Mouse (Mus musculus): Measurements from ENCODE around the gene Dhrs11. TPM values are rescaled to one million over a fixed set of nuclear protein-coding genes. Genes with fewer than 3 reads are reported as not detected.

The Dhrs11 gene
- polyA plus RNA-seq, 1 experiment from 2014 or later, result 5.8 TPM

DNA sequence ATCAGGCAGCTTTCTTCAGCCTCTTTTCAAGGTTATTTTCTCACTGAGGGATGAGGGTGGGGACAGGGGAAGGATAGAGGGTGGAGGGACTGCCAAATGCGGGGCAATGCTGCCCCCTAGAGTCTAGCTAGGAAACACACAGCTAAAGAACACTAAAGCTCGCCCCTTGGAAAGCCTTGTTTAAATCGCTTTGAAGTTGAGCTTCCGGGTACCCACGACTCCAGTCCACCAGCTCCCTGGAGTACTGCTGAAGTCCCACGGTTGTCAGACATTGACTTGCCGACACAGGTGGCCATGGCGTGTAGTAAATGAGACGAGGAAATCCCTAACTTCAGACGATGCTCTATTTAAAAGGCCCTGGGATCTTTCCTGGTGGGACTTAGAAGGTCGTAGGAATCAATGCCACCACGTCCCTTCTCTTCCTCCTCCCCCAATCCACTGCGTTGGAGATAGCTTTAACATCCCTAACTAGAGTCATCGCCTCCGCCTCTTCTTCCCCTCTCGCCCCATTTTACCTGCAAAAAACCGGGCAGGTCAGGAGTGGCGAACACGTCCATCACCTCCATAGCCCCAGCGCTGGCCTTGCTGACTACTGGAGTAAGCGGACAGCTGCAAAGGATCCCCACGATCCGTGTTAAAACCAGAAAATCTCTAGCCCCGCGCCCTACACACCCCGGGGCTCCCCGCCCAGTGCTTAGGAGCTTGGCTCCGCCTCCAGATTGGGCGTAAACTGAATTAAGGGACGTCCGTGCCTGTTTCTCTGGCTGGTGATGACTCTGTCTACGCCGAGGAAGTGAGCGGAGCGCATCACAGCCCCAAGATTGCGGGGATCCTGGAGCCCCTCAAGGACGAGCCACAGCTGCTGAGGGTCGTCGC lies 10.5 kb downstream of the Dhrs11 start:
- under 1% methylated on average over 39 of the region's 39 CpGs for WGBS
- no peaks in the 10 kb centered on the region for H3K27me3 ChIP-seq (ENCODE audit: control insufficient read depth, insufficient read depth, low read length)
- H3K27ac ChIP-seq (replicated peaks; ENCODE audit: low read depth, low read length), result 0 out of 2 replicates have a peak overlapping the region, but pooled peaks have one; percentile 45
- H3K4me1 ChIP-seq (ENCODE audit: control insufficient read depth, insufficient read depth, low read length), result peaks cover 3% of the 10 kb centered on the region; the same call in 1 of the 2 replicates
- H3K4me2 ChIP-seq (ENCODE audit: low read length), result peak overlapping the region; percentile 97
- DNase-seq (peak; percentile 88), ATAC-seq (ENCODE audit: low FRiP score, low TSS enrichment) (peak; percentile 47)
- peak overlapping the region; percentile 61 for H3K4me3 ChIP-seq (replicated peaks; ENCODE audit: low read depth, low read length)
- H3K36me3 ChIP-seq (ENCODE audit: control insufficient read depth, insufficient read depth, low read length), result no peaks in the 10 kb centered on the region
- peak overlapping the region; percentile 67 for H3K9ac ChIP-seq (replicated peaks; ENCODE audit: low read length)
- no peaks in the 10 kb centered on the region for H3K9me3 ChIP-seq (ENCODE audit: control insufficient read depth, low read length)

- H3K36me3 ChIP-seq (ENCODE audit: control insufficient read depth, insufficient read depth, low read length), result no peaks in the 10 kb centered on the region
- no peak overlapping the region for H3K4me3 ChIP-seq (replicated peaks; ENCODE audit: low read depth, low read length)
- no peak overlapping the region for H3K27ac ChIP-seq (replicated peaks; ENCODE audit: low read depth, low read length)
- H3K9me3 ChIP-seq (ENCODE audit: control insufficient read depth, low read length), result no peaks in the 10 kb centered on the region
- H3K4me1 ChIP-seq (ENCODE audit: control insufficient read depth, insufficient read depth, low read length), result peaks cover 3% of the 10 kb centered on the region; the same call in 1 of the 2 replicates
- no peaks in the 10 kb centered on the region for H3K27me3 ChIP-seq (ENCODE audit: control insufficient read depth, insufficient read depth, low read length)
- H3K4me2 ChIP-seq (ENCODE audit: low read length), result no peak overlapping the region
- 82% methylated on average over 6 of the region's 6 CpGs for WGBS
- no peak overlapping the region for H3K9ac ChIP-seq (replicated peaks; ENCODE audit: low read length)
- DNase-seq, result no peak
- ATAC-seq (ENCODE audit: low FRiP score, low TSS enrichment), result no peak
Measured at GRCm38 (mm10) chr11:84817362-84817761, 11.4 kb downstream of the Dhrs11 start.

DNA sequence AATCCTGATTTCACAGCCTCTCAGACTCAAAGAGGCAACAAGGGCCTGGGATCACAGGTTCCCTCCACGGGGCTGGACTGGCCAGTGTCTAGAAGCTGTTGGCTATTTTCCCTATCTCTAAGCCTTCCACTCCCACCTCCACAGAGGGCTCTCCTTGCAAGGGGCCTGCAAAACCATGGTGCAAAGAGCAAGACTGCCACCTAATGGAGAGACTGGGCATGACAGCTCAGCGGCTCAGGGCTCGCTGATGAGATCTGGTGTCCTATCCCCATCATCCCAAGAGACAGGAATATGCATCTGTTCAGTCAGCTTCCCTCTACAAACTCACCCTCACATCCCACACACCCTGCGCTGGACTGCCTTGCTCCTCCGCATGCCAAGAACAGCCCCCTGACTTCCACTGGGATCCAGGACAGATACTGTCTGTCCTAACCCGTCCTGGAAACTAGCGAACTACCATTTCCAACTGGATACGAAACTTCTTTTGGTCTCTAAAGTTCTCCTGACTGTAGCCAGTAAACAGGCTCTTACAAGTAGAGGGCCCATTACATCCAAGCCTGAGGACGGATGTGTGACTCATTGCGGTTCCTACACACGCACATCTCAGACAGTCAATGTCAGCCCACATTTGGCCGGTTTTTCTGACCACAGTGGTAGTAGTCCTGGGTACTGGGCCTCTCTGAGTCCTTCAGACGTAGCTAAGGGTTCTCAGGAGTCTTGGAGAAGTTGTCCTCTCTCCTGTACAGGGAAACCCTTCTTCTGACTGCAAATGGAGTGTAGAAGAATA lies 14.9 kb downstream of the Dhrs11 start:
- no peak overlapping the region for H3K9ac ChIP-seq (replicated peaks; ENCODE audit: low read length)
- H3K4me3 ChIP-seq (replicated peaks; ENCODE audit: low read depth, low read length), result no peak overlapping the region
- 55% methylated on average over 13 of the region's 13 CpGs for WGBS
- 0 out of 2 replicates have a peak overlapping the region, but pooled peaks have one; percentile 15 for H3K27ac ChIP-seq (replicated peaks; ENCODE audit: low read depth, low read length)
- H3K36me3 ChIP-seq (ENCODE audit: control insufficient read depth, insufficient read depth, low read length), result no peaks in the 10 kb centered on the region
- no peaks in the 10 kb centered on the region for H3K27me3 ChIP-seq (ENCODE audit: control insufficient read depth, insufficient read depth, low read length)
- no peak overlapping the region for H3K4me2 ChIP-seq (ENCODE audit: low read length)
- no peaks in the 10 kb centered on the region for H3K9me3 ChIP-seq (ENCODE audit: control insufficient read depth, low read length)
- H3K4me1 ChIP-seq (ENCODE audit: control insufficient read depth, insufficient read depth, low read length), result peaks cover 3% of the 10 kb centered on the region; the same call in 1 of the 2 replicates
- peak; percentile 92 for DNase-seq
- peak; percentile 24; the same call in 1 of the 2 replicates for ATAC-seq (ENCODE audit: low FRiP score, low TSS enrichment)

DNA sequence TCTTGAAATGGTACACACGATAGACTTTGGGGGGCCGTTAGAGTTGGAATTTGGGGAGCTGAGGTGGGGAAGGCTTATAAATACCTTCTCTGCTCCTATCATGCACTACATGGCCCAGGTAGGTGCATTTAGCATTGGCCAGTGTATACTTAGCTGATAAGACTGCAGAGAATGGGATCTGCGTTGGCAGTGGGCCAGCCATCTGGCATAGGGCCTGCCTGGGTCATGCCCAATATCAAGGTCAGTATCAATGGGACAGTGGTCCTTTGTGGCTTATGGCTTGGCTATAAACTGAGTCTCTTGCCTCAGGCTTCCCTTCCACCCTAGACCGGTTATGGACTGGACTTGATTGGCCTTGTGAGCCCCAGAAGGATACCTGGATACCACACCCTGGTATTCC lies 24.4 kb downstream of the Dhrs11 start:
- Histone ChIP-seq H3K36me3 (ENCODE audit: control insufficient read depth, insufficient read depth, low read length) (no peaks in the 10 kb centered on the region), H3K9ac (replicated peaks; ENCODE audit: low read length) (no peak overlapping the region), H3K9me3 (ENCODE audit: control insufficient read depth, low read length) (no peaks in the 10 kb centered on the region), H3K4me2 (ENCODE audit: low read length) (no peak overlapping the region), H3K4me3 (replicated peaks; ENCODE audit: low read depth, low read length) (no peak overlapping the region), H3K4me1 (ENCODE audit: control insufficient read depth, insufficient read depth, low read length) (no peaks in the 10 kb centered on the region), H3K27ac (replicated peaks; ENCODE audit: low read depth, low read length) (no peak overlapping the region), H3K27me3 (ENCODE audit: control insufficient read depth, insufficient read depth, low read length) (no peaks in the 10 kb centered on the region)
- ATAC-seq (ENCODE audit: low FRiP score, low TSS enrichment) (no peak), DNase-seq (no peak)
- WGBS, result 96% methylated on average over 4 of the region's 4 CpGs

DNA sequence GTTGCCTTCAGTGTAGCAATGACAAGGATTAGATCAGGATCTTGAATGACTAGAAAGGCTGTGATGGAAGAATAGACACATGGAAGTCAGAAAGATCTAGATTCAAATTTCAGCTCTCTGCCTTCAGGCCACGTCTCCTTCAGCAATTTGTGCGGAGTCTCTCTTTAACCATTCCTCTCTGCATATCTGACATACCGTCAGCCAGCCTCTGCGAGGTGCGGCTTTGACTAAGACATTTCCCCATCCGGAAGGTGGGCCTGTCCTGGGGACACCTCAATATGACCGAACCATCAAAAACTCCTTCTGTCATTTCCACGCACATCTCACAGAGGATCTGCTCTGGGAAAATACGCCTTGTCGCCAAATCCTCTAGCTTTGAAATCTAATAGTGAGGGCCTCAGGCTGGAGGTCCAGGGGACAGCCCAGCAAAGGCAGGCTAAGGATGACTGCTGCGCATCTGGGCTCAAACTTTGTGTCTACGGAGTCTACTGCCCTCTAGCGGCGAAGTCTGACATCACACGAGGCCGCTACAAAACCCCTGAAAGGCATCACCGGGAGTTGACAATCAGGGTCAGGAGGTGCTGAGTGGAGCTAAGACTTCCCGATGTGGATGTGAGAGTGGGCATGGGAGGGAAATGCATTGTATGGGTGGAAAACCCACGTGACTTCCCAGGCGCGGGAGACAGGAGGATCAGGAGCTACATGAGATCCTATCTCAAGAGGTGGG lies 31.0 kb downstream of the Dhrs11 start:
- 19% methylated on average over 21 of the region's 21 CpGs for WGBS
- peaks cover 17% of the 10 kb centered on the region; the same call in 1 of the 2 replicates for H3K4me1 ChIP-seq (ENCODE audit: control insufficient read depth, insufficient read depth, low read length)
- H3K9ac ChIP-seq (replicated peaks; ENCODE audit: low read length), result no peak overlapping the region
- peak; percentile 31; the same call in 1 of the 2 replicates for ATAC-seq (ENCODE audit: low FRiP score, low TSS enrichment)
- no peaks in the 10 kb centered on the region for H3K36me3 ChIP-seq (ENCODE audit: control insufficient read depth, insufficient read depth, low read length)
- H3K9me3 ChIP-seq (ENCODE audit: control insufficient read depth, low read length), result no peaks in the 10 kb centered on the region
- H3K27ac ChIP-seq (replicated peaks; ENCODE audit: low read depth, low read length), result no peak overlapping the region
- no peak overlapping the region for H3K4me3 ChIP-seq (replicated peaks; ENCODE audit: low read depth, low read length)
- H3K27me3 ChIP-seq (ENCODE audit: control insufficient read depth, insufficient read depth, low read length), result no peaks in the 10 kb centered on the region
- DNase-seq, result peak; percentile 94
- no peak overlapping the region for H3K4me2 ChIP-seq (ENCODE audit: low read length)

DNA sequence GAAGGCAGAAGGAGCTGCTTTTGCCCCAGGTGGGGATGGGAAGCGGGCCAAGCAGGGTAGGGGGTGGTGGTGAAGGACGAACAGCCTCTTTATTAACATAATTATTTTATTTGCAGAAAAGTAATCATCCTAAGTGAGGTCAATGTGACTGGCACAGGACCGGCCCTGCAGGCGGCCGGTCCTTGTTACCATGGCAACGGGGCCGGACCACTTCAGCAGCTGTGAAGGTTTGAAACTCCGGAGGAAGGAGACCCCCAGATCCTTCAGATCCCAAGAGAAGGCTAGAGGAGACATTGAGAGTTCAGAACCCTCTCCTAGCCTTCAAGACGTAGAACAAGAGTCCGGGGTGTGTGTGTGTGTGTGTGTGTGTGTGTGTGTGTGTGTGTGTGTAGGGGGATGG lies 31.8 kb downstream of the Dhrs11 start:
- no peaks in the 10 kb centered on the region for H3K27me3 ChIP-seq (ENCODE audit: control insufficient read depth, insufficient read depth, low read length)
- no peak overlapping the region for H3K9ac ChIP-seq (replicated peaks; ENCODE audit: low read length)
- H3K9me3 ChIP-seq (ENCODE audit: control insufficient read depth, low read length), result no peaks in the 10 kb centered on the region
- no peak overlapping the region for H3K4me3 ChIP-seq (replicated peaks; ENCODE audit: low read depth, low read length)
- WGBS, result 25% methylated on average over 10 of the region's 10 CpGs
- H3K36me3 ChIP-seq (ENCODE audit: control insufficient read depth, insufficient read depth, low read length), result no peaks in the 10 kb centered on the region
- H3K4me2 ChIP-seq (ENCODE audit: low read length), result no peak overlapping the region
- H3K4me1 ChIP-seq (ENCODE audit: control insufficient read depth, insufficient read depth, low read length), result peaks cover 17% of the 10 kb centered on the region; the same call in 1 of the 2 replicates
- no peak for ATAC-seq (ENCODE audit: low FRiP score, low TSS enrichment)
- no peak overlapping the region for H3K27ac ChIP-seq (replicated peaks; ENCODE audit: low read depth, low read length)
- DNase-seq, result peak; percentile 60

DNA sequence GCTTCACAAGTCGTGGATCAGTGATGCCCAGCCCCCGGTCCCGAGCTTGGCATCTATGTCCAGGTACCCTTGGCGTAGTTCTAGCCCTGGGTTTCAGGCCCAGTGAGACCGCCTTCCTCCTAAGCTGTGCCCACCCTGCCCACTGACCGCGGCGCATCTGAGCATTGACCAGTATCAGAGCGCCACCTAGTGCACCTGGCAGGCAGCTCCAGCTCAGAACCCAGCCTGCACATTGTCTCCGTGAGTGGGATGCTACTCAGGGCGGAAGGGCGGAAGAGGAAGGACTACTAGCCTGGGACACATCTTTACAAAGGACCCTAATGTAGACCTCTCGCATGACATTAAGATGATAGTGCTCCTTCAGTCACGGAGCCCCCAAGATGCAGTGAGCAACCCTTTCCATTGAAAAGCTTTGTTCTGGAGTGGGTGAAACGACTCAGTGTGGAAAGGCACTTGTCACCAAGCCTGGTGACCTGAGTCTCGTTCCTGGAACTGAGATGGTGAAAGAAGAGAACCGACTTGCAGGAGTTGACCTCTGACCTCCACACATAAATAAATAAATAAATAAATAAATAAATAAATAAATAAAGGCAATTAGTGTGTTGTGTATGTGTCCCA lies 34.2 kb downstream of the Dhrs11 start:
- peak overlapping the region; percentile 13; the same call in 1 of the 2 replicates for H3K4me3 ChIP-seq (replicated peaks; ENCODE audit: low read depth, low read length)
- H3K9ac ChIP-seq (replicated peaks; ENCODE audit: low read length), result peak overlapping the region; percentile 38; the same call in 1 of the 2 replicates
- peak overlapping the region; percentile 47 for H3K4me2 ChIP-seq (ENCODE audit: low read length)
- ATAC-seq (ENCODE audit: low FRiP score, low TSS enrichment) (peak; percentile 85; the same call in 1 of the 2 replicates), DNase-seq (peak; percentile 94)
- H3K9me3 ChIP-seq (ENCODE audit: control insufficient read depth, low read length), result no peaks in the 10 kb centered on the region
- H3K27me3 ChIP-seq (ENCODE audit: control insufficient read depth, insufficient read depth, low read length), result no peaks in the 10 kb centered on the region
- WGBS, result 7% methylated on average over 17 of the region's 17 CpGs
- H3K27ac ChIP-seq (replicated peaks; ENCODE audit: low read depth, low read length), result peak overlapping the region; percentile 57
- H3K36me3 ChIP-seq (ENCODE audit: control insufficient read depth, insufficient read depth, low read length), result no peaks in the 10 kb centered on the region
- peaks cover 17% of the 10 kb centered on the region; the same call in 1 of the 2 replicates for H3K4me1 ChIP-seq (ENCODE audit: control insufficient read depth, insufficient read depth, low read length)

DNA sequence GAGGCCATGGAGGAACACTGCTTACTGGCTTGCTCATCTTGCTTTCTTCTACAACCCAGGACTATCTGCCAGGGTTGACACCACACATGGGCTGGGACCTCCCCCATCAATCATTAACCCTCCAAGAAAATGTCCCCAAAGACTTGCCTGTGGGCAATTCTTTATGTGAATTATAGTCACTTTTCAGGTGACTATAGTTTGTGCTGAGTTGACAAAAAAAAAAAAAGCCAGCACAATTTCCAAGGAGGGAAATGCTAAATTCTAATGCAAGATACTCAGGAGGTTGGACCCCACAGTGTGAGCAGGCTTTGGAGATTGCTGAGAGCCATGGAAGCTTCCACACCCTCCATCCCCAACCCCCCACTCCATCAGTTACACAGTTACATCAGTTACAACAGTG lies 35.2 kb downstream of the Dhrs11 start:
- Histone ChIP-seq H3K4me1 (ENCODE audit: control insufficient read depth, insufficient read depth, low read length) (peaks cover 18% of the 10 kb centered on the region; the same call in 1 of the 2 replicates), H3K9ac (replicated peaks; ENCODE audit: low read length) (no peak overlapping the region), H3K27ac (replicated peaks; ENCODE audit: low read depth, low read length) (no peak overlapping the region), H3K4me2 (ENCODE audit: low read length) (no peak overlapping the region), H3K36me3 (ENCODE audit: control insufficient read depth, insufficient read depth, low read length) (no peaks in the 10 kb centered on the region), H3K9me3 (ENCODE audit: control insufficient read depth, low read length) (no peaks in the 10 kb centered on the region), H3K27me3 (ENCODE audit: control insufficient read depth, insufficient read depth, low read length) (no peaks in the 10 kb centered on the region), H3K4me3 (replicated peaks; ENCODE audit: low read depth, low read length) (no peak overlapping the region)
- DNase-seq, result no peak
- no peak for ATAC-seq (ENCODE audit: low FRiP score, low TSS enrichment)
